Mouse (Mus musculus) embryonic facial prominence, embryonic 12.5 days (tissue): ENCODE results near the gene Aicda. TPM values are rescaled to one million over a fixed set of nuclear protein-coding genes. Genes with fewer than 3 reads are reported as not detected.

Experiments used
- ATAC-seq: fragments of 200-750 bp; cut with Nextera tagmentation; 2 replicates; pipeline ENCODE4 v1.8.0; 2017; ENCODE audit not compliant: insufficient number of reproducible peaks, insufficient read depth, low FRiP score, low TSS enrichment
- H3K27ac ChIP-seq: fragments of 300-500 bp; sonication (generic); 2 replicates; pipeline ENCODE4 v1.5.1; 2016; ENCODE audit warnings: mild to moderate bottlenecking
- H3K27me3 ChIP-seq: fragments of 300-500 bp; sonication (generic); 2 replicates; pipeline ENCODE4 v1.6.1; 2016; ENCODE audit warnings: mild to moderate bottlenecking, moderate library complexity
- H3K36me3 ChIP-seq: fragments of 300-500 bp; sonication (generic); 2 replicates; pipeline ENCODE4 v1.6.1; 2016; ENCODE audit warnings: mild to moderate bottlenecking
- H3K4me1 ChIP-seq: fragments of 300-500 bp; sonication (generic); 2 replicates; pipeline ENCODE4 v1.6.1; 2016
- H3K4me2 ChIP-seq: fragments of 300-500 bp; sonication (generic); replicated peaks from 2 replicates; pipeline ENCODE4 v1.6.1; 2016; ENCODE audit warnings: mild to moderate bottlenecking, moderate library complexity
- H3K4me3 ChIP-seq: fragments of 300-500 bp; sonication (generic); 2 replicates; pipeline ENCODE4 v1.5.1; 2016; ENCODE audit warnings: mild to moderate bottlenecking
- H3K9ac ChIP-seq: fragments of 300-500 bp; sonication (generic); 2 replicates; pipeline ENCODE4 v1.6.1; 2016; ENCODE audit warnings: mild to moderate bottlenecking, moderate library complexity
- H3K9me3 ChIP-seq: fragments of 300-500 bp; sonication (generic); 2 replicates; pipeline ENCODE4 v1.6.1; 2016; ENCODE audit warnings: mild to moderate bottlenecking, moderate library complexity
- WGBS: fragments of 180-500 bp; shearing (Covaris S2); methylation state at CpG from one replicate; pipeline ENCODE4 v1.1.7; 2016; 5-methylcytosine and 5-hydroxymethylcytosine counted together
- polyA plus RNA-seq: library from polyadenylated mRNA; unstranded; fragments of >200 nt; fragmentation: Nextera tagmentation; extraction: Ambion mirVana; gene quantifications from 2 replicates; pipeline ENCODE4 v1.2.1, GENCODE M21; 2016

Aicda gene
- polyA plus RNA-seq, 1 experiment from 2014 or later: not detected

DNA sequence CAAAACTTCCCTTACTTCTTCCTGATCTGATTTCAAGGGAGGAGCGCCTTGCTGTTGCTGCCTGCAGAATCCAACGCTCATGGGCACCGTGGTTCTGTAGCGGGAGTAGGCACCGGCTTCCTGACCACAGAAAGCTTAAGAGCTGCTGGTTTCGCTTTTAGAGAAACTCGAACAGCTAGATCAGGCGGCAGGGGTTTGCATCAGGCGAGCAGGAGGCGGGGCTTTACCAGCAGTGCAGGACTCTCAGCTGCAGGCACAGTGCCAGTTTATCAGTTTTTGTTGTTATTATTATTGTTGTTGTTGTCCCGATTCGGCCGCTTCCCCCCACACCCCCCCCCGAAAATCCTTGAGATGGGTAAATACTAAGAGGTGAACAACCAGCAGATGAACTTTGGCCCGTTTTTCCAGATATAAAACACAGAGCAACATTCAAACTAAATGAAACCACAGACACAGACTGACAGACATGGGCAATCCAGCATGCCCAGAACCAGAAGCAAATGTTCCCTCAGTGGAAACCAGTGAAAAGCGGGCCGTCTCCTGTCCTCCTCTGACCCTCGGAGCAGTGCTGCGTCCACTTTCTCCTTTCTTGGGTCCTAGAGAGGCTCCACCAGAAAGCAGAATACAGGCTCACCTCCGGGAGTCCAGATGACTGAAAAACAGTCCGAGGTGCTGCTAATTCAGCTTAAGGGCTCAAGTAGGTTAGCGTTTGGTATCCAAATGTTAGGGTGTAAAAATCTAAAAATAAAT lies 48.8 kb downstream of the Aicda start, which contains the start of gene Apobec1:
TSS of gene Apobec1 (minus strand) at position 203 of the 750 bp plus-strand sequence.
- H3K4me1 ChIP-seq: no peaks in the 10 kb centered on the region
- no peaks in the 10 kb centered on the region for H3K27me3 ChIP-seq
- peak; percentile 39; the same call in 1 of the 2 replicates for ATAC-seq
- 5% methylated on average over 22 of the region's 22 CpGs for WGBS
- peak within 1 kb of the TSS; percentile 41 for H3K4me3 ChIP-seq
- peak within 1 kb of the TSS; percentile 53 for H3K4me2 ChIP-seq
- peak within 1 kb of the TSS; percentile 36 for H3K9ac ChIP-seq
- H3K9me3 ChIP-seq: no peaks in the 10 kb centered on the region
- H3K36me3 ChIP-seq: no peaks in the 10 kb centered on the region
- peak within 1 kb of the TSS; percentile 47; the same call in 1 of the 2 replicates for H3K27ac ChIP-seq

- no peak for ATAC-seq
- Histone ChIP-seq H3K9ac (no peak overlapping the region), H3K4me3 (no peak overlapping the region), H3K9me3 (no peaks in the 10 kb centered on the region), H3K4me1 (no peaks in the 10 kb centered on the region), H3K36me3 (no peaks in the 10 kb centered on the region), H3K27ac (no peak overlapping the region), H3K27me3 (no peaks in the 10 kb centered on the region), H3K4me2 (peak overlapping the region; percentile 53)
- 15% methylated on average over 1 of the region's 1 CpGs for WGBS
Observed at GRCm38 (mm10) chr6:122602992-122603322, 49.4 kb downstream of the Aicda start.

- no peak for ATAC-seq
- Histone ChIP-seq H3K4me2 (no peak overlapping the region), H3K27ac (no peak overlapping the region), H3K36me3 (no peaks in the 10 kb centered on the region), H3K9ac (no peak overlapping the region), H3K9me3 (no peaks in the 10 kb centered on the region), H3K4me3 (no peak overlapping the region), H3K27me3 (no peaks in the 10 kb centered on the region), H3K4me1 (no peaks in the 10 kb centered on the region)
Observed at GRCm38 (mm10) chr6:122604260-122604659, 50.7 kb downstream of the Aicda start.

DNA sequence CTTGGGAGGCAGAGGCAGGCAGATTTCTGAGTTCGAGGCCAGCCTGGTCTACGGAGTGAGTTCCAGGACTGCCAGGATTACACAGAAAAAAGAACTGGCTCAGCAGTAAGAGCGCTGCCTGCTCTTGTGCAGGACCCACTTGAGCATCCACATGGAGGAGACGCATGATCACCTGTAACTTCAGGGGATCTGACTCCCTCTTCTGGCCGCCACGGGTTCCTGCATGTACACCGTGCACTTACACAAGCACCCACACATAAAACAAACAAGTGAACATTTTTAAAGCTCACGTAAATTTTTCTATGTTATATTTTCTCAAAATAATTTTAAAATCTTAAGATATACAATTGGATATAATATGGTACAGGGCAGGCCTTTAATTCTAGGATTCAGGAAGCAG lies 51.9 kb downstream of the Aicda start:
- no peak overlapping the region for H3K9ac ChIP-seq
- no peaks in the 10 kb centered on the region for H3K27me3 ChIP-seq
- WGBS: 91% methylated on average over 8 of the region's 8 CpGs
- no peaks in the 10 kb centered on the region for H3K4me1 ChIP-seq
- H3K36me3 ChIP-seq: no peaks in the 10 kb centered on the region
- H3K4me2 ChIP-seq: no peak overlapping the region
- H3K27ac ChIP-seq: no peak overlapping the region
- no peak for ATAC-seq
- no peak overlapping the region for H3K4me3 ChIP-seq
- H3K9me3 ChIP-seq: no peaks in the 10 kb centered on the region

GRCm38 (mm10) chr6:122606661-122607060 lies 53.1 kb downstream of the Aicda start:
- no peaks in the 10 kb centered on the region for H3K36me3 ChIP-seq
- H3K27me3 ChIP-seq: no peaks in the 10 kb centered on the region
- H3K4me2 ChIP-seq: no peak overlapping the region
- H3K4me1 ChIP-seq: no peaks in the 10 kb centered on the region
- no peak overlapping the region for H3K27ac ChIP-seq
- no peak for ATAC-seq
- H3K9me3 ChIP-seq: no peaks in the 10 kb centered on the region
- no peak overlapping the region for H3K9ac ChIP-seq
- 93% methylated on average over 11 of the region's 11 CpGs for WGBS
- no peak overlapping the region for H3K4me3 ChIP-seq

DNA sequence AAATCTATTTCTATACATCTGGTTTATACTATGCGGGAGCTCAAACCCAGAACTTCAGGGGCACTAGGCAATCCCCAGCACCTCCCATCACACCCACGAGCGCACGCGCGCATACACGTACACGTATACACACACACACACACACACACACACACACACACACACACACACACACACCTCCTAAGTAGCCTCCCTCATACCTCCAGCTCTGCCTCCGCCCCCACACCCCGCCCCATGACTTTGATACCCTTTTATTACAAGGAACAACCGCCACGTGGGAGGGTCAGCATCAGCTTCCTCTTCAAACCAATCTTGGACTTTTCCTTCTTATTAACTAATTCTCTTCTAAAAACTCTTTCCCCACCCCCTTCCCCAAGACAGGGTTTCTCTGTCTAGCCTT lies 54.1 kb downstream of the Aicda start:
- no peak overlapping the region for H3K27ac ChIP-seq
- H3K9ac ChIP-seq: no peak overlapping the region
- H3K4me1 ChIP-seq: no peaks in the 10 kb centered on the region
- 92% methylated on average over 12 of the region's 12 CpGs for WGBS
- H3K36me3 ChIP-seq: no peaks in the 10 kb centered on the region
- ATAC-seq: no peak
- no peak overlapping the region for H3K4me2 ChIP-seq
- no peak overlapping the region for H3K4me3 ChIP-seq
- no peaks in the 10 kb centered on the region for H3K9me3 ChIP-seq
- no peaks in the 10 kb centered on the region for H3K27me3 ChIP-seq

DNA sequence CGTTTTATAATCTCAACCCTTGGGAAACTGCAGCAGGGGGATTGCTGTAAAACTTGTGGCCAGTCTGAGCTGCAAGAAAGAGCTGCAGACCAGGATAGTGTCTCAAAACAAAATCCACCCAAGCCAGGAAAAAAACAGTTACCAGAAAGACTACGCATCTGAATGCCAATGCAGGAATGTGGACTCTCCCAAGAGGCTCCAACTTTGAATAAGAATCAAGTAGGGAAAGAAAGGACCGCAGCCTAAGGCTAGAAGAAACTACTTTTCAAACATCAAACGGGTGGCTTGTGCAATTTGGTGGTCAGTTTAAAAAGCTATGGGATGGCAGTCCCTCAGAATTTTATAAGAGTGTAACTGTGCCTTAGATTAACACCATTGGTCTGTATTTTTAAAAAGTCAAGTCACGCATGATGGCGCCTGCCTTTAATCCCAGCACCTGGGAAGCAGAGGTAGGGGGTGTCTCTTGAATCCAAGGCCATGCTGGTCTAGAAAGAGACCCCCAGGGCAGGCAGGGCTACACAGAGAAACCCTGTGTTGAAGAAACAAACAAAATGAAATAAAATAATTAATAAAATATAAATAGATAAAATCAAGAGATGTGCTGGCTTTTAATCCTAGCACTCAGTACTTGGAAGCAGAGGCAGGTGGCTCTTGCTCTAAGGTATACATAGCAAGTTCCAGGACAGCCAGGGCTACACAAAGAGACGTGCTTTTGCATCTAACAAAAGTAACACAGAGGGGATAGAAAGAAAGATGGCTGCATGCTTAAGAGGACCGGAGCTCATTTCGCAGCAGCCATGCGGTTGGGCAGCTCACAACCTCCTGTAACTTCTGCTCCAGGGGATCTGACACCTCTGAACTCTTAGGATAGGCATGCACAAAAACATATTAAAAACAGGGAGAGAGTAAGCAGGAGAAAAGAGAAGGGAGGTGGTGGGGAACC lies 55.1 kb downstream of the Aicda start:
- no peak overlapping the region for H3K4me3 ChIP-seq
- H3K27me3 ChIP-seq: no peaks in the 10 kb centered on the region
- no peaks in the 10 kb centered on the region for H3K9me3 ChIP-seq
- no peak for ATAC-seq
- H3K36me3 ChIP-seq: no peaks in the 10 kb centered on the region
- no peak overlapping the region for H3K4me2 ChIP-seq
- H3K27ac ChIP-seq: no peak overlapping the region
- H3K9ac ChIP-seq: no peak overlapping the region
- no peaks in the 10 kb centered on the region for H3K4me1 ChIP-seq
- 77% methylated on average over 10 of the region's 10 CpGs for WGBS

GRCm38 (mm10) chr6:122609377-122609728 lies 55.8 kb downstream of the Aicda start:
- no peak overlapping the region for H3K4me2 ChIP-seq
- no peak for ATAC-seq
- H3K36me3 ChIP-seq: no peaks in the 10 kb centered on the region
- no peak overlapping the region for H3K27ac ChIP-seq
- WGBS: 74% methylated on average over 9 of the region's 9 CpGs
- H3K9ac ChIP-seq: no peak overlapping the region
- no peak overlapping the region for H3K4me3 ChIP-seq
- H3K9me3 ChIP-seq: no peaks in the 10 kb centered on the region
- no peaks in the 10 kb centered on the region for H3K27me3 ChIP-seq
- no peaks in the 10 kb centered on the region for H3K4me1 ChIP-seq

DNA sequence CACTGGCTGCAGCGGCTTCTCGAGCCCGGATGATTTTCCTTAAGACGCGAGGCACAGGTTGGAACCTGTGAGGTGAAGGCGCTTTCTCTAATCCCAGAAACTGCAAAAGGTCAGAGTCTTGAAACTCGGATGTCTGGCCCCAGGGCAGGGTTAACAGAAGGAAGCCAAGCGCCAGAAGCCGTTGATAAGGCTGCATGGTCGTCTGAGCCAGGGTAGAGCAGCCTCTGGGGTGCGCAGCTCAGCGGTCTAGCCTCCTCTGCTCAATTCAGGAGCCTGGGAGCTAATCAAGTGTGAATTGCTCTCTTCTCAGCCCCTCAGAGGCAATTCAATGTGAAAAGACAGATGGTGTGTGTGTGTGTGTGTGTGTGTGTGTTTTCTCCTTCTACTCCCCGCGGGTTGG lies 56.2 kb downstream of the Aicda start, which contains the start of gene Gdf3:
TSS of gene Gdf3 (minus strand) at position 317 of the 400 bp plus-strand sequence.
- no peaks in the 10 kb centered on the region for H3K36me3 ChIP-seq
- H3K27me3 ChIP-seq: no peaks in the 10 kb centered on the region
- no peak within 1 kb of the TSS for H3K4me2 ChIP-seq
- 57% methylated on average over 14 of the region's 14 CpGs for WGBS
- H3K4me3 ChIP-seq: no peak within 1 kb of the TSS
- H3K4me1 ChIP-seq: no peaks in the 10 kb centered on the region
- no peak within 1 kb of the TSS for H3K9ac ChIP-seq
- H3K9me3 ChIP-seq: no peaks in the 10 kb centered on the region
- no peak within 1 kb of the TSS for H3K27ac ChIP-seq
- ATAC-seq: no peak

GRCm38 (mm10) chr6:122612426-122612825 lies 58.8 kb downstream of the Aicda start:
- H3K9ac ChIP-seq: no peak overlapping the region
- no peak overlapping the region for H3K4me3 ChIP-seq
- no peak overlapping the region for H3K4me2 ChIP-seq
- no peak for ATAC-seq
- no peaks in the 10 kb centered on the region for H3K27me3 ChIP-seq
- 89% methylated on average over 4 of the region's 4 CpGs for WGBS
- H3K36me3 ChIP-seq: no peaks in the 10 kb centered on the region
- no peaks in the 10 kb centered on the region for H3K9me3 ChIP-seq
- H3K27ac ChIP-seq: no peak overlapping the region
- H3K4me1 ChIP-seq: no peaks in the 10 kb centered on the region
